Mouse (Mus musculus) c-Kit-negative CD71-positive TER-119-positive erythroid progenitor cells, embryonic 14.5 days (primary cell): ENCODE results near the gene Lmo4.
A peak's percentile ranks its signal among the peaks of the same experiment; 100 is the strongest.

Source experiments
- DNase-seq: peaks from one replicate; pipeline ENCODE4 v3.0.0-alpha.2; 2013; ENCODE audit warnings: low read depth, low spot score

The Lmo4 gene

DNA sequence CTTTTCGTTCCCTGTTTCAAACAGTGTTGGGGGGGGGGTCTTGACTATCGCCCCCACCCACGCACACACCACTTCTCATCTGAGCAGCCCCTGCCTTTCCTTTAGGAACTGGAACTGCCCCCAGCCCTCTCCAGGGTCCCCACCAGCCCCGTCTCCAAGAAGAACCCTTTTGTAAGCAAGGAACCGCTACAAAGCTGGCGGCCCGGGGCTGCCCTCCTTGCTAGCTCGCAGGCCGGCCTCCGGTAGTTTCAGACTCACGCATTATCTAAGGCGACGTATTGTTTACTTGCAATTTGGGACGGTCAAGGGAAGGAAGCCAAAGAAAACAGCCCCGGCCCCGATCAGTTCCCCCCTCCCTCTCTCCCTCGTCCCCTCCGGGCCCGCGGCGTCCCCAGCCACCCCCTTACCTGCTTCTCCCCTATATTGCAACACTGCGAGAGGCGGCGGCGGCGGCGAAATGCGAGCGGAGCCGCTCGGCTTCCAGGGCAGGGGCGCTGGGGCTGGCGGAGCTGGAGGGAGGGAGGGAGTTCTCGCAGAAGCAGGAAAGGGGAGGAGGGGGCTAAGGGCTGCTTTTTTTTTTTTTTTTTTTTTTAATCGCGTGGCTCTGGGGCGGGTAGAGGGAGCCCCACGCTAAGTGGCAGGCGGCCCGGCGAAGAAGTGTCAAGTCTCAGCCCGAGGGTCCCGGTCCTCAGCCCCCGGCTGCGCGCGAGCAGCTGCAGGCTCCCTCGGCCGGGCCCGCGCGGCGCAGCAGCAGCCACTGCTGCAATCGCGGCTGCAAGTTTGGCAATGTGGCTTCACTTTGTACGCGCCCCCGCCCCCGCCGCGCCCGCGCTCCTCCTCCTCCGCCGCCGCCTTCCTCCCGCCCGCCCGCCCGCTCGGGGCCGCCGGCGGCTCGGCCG is at the start of gene Lmo4:
Lmo4 (minus strand) TSS at position 808 of the 899 bp plus-strand sequence.
- DNase-seq, result no peak

GRCm38 (mm10) chr3:144254281-144254680 is 49.3 kb upstream of the Lmo4 start:
- no peak for DNase-seq

DNA sequence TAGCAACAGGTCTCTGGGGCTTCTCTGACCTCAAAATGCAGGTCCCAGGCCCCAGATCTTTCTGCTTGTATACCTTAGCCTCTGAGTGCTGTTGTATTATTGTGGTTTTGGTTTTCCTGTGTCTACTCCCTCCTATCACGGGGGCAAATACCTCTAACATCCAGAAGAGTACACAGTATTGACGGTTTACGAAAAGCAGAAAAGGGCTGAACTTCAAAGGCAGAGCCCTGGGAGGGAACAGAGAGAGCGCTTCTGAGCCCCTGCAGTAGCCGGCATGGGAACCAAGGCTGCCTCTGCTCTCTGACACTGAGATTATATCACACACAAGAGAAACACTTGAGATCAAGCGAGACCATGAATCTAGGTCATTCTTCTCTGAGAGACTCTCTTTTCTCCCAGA is 48.0 kb upstream of the Lmo4 start:
- DNase-seq, result no peak

DNA sequence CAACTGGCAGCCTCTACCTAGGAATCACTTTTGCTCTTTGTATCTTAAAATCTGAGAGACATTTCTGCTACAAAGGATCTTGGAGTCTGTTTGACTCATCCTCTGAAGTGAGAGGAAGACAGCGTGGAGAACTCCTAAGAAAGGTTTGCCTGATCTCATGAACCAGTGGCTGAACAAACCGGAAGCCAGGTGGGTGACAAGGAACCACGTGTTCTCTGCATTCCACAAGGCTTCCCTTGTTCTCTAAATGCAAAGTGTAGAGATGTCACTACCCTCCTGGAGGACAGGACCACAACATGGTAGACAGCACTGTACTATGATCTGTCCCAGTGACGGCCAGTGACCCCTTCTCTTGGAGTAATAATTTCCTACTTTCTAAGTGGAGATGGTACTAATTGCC is 47.1 kb upstream of the Lmo4 start:
- no peak for DNase-seq

DNA sequence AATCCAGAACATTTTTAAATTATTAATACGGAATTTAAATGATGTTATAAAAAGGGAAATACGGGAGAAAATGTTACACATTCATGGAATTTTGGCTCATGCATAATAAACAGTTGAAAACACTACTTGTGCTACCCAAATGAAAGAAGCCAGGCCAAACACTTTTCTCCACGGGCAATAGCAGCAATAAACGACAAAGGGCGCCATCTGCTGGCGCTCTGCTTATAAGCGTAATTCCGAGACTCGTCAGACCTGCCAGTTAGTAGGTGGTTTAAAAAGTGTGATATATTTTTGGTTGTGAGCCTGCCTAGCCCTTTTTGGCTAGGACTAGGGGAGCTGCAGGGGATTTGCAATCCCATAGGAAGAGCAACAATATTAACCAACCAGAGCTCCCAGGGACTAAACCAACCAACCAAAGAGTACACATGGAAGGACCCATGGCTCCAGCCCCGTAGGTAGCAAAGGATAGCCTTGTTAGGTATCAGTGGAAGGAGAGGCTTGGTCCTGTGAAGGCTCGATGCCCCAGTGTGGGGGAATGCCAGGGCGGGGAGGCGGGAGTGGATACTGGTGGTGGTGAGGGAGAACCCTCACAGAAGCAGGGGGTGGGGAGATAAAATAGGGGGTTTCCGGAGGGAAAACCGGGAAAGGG is 37.1 kb upstream of the Lmo4 start:
- DNase-seq, result peak; percentile 4

DNA sequence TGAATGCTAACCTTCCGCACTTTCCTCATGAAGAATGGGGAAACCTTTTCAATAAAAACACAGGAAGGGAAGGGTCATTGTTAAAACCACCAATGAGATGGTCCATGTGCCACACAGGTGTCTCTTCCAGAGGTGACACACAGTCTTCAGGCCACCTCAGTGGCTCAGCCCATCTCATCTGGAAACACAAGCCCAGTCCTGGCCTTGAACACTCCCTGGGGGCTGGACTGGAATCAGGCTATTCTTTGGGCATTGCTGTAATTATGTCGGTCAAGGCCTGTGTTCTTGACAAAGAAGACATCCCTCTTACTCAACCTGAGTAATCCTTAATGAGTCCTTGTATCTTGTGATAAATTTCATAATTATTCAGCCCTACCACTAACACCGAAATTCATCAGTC is 36.1 kb upstream of the Lmo4 start:
- no peak for DNase-seq

- DNase-seq, result no peak
Observed at GRCm38 (mm10) chr3:144238482-144238881, 33.5 kb upstream of the Lmo4 start.

DNA sequence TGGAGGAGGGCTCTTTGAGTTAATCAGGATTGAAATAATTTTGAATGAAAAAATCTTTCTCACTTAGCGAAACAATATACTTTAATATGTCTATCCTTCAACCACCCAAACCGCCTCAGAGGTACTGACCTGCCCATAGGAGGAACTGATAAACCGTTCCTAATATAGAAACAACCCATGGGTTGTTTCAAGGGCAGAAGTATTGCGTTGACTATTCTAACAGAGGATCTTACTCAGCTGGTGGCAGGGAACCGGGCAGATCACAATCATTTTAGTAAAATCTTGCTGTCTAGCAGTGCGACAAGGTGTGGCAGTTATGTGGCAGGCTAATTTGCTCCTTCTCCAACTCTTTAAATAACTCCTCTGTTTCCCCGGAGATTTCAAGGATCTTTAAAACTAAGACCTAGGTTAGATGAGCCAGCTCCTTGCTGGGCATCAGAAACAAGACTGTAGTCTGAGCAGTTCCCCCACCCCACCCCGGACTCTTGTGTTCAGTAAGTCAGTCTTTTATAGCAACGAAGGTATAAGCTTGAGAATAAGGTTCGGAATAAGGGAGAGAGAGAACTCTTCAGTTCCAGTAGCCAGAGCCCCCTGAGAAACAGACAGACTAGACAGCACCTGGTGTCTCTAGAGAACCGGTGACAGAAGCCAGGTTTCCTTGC is 27.5 kb upstream of the Lmo4 start:
- DNase-seq, result no peak

GRCm38 (mm10) chr3:144231931-144232330 is 26.9 kb upstream of the Lmo4 start:
- DNase-seq, result no peak

GRCm38 (mm10) chr3:144231419-144231818 is 26.4 kb upstream of the Lmo4 start:
- no peak for DNase-seq

GRCm38 (mm10) chr3:144230016-144230415 is 25.0 kb upstream of the Lmo4 start:
- no peak for DNase-seq

DNA sequence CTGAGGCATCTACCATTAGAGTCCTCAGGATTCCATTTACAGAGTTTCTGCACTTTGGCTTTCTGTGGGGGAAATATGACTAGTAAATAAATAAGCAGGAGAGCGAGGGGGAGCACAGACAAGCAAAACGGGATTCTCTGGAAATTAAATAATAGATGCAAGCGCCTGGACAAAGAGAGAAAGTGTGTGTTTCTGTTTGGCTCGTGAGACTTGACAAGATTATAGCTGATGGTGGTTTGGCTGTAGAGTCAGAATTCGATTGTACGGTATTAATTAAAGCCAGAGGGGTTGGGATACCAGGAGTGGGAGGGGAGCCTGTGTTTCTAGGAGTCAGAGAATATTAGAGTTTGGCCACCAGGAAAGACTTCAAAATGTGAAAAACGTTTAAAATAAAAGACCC is 24.3 kb upstream of the Lmo4 start:
- DNase-seq, result no peak

DNA sequence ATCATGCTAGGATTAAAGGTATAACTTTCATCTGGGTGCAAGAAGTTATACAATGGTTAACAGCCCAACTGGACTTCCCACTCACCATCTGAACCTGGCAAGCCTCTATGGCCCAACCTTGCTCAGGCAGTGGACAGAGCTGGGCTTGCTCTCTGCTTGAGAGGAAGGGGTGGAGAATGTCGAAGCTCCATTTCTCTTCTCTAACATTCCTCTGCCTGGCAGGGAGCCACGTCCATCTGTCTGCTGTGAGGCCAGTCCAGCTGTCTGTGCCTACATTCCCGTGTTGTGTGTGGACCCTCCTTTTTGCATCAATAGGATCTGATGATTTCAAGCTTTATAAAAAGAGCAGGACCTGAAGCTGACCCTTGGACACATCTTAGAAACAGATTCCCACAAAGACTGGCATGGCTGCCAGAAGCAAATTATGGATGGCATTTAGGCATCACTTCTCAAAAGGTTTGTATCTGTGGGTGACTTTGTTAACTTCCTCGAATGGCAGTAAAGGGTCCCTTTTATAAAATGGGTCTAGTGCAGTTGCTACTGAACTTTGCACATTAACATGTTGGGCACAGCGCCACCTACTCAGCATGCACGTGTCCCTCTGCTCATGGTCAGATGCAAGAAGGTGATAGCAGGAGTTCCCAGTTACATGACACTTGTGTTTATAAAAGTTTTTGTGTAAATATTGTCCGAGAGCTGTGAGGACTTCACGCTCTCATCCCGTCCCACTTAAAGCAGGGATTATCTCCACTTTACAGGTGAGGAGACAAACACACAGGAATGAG is 20.6 kb upstream of the Lmo4 start:
- DNase-seq, result no peak

- DNase-seq, result no peak
Observed at GRCm38 (mm10) chr3:144224594-144224993, 19.6 kb upstream of the Lmo4 start.

DNA sequence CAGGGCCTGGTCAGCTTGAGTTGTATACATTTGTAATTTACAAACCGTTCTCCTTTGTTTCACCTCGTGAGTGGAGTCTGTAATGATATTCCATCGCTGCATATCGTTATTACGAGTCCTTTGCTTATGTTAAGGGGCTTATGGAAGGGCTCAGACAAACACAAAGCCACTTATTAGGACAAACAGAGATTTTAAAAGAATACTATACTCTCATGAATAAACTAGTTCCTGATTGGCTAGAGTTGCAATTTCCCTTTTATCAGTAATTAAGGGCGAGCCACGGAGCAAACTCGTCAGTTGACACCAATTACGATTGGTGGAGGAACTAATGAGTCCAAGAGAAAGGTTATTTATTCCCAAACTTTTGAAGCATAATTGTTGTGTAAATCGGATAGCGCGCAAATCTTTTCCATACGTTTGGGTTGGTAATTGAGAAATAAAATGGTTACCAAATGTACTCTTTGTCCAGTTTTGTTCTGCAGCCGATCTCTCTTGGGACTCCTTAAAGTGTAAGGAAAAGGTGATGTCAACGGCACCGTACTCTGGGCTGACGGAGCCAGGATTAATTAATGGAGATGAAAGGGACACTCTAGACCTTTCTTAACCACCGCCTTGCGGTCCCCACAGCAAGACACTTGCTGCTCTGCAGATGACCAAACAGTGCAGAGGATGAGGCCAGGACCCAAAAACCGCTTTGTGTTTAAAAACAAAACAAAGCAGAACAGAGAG is 18.5 kb upstream of the Lmo4 start:
- DNase-seq, result no peak

- DNase-seq, result no peak
Observed at GRCm38 (mm10) chr3:144222381-144222780, 17.4 kb upstream of the Lmo4 start.

DNA sequence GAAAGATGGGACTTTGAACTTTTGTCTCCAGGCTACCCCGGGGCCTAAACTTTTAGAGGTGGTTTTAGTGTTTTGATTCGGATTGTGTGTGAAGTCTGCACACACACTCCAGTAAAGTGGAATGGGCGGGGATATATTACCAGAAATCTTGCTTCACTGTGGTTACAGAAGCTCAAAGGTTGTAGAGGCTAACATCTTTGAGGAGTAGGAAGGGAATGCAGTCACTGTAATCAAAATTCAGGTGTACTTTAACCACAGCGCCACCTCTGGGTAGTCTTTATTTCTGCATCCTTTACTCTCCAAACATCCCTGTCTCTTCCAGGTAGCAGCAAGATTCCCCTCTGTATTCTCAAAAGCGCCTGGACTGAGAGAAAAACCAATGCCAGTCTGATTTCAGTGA is 2.5 kb upstream of the Lmo4 start:
- DNase-seq, result no peak

- no peak for DNase-seq
Observed at GRCm38 (mm10) chr3:144206942-144207341, 1.9 kb upstream of the Lmo4 start.

GRCm38 (mm10) chr3:144206261-144206660 is 1.2 kb upstream of the Lmo4 start:
- DNase-seq, result no peak

- no peak for DNase-seq
Observed at GRCm38 (mm10) chr3:144205351-144206153, 532 bp upstream of the Lmo4 start.
